Mouse (Mus musculus) T-helper 1 cell (primary cell): ENCODE measurements at regions not wholly inside any gene's neighbourhood (a gene's known extent, or its start where the extent isn't known, plus 50 kb on each side); places are given as distances from the start of the nearest gene placed in this dataset.

Source experiments
- in situ Hi-C: fragments of 300-600 bp; cut with MboI, MseI; formaldehyde crosslinking; loops from one replicate; pipeline ENCODE4 v1.15.1; 2025; ENCODE audit warnings: high pct_unique_total_duplicates

GRCm38 (mm10) chr10:37613936-37614335 lies 475.2 kb upstream of the Marcks start:
- in situ Hi-C loops, result no loop called here

DNA sequence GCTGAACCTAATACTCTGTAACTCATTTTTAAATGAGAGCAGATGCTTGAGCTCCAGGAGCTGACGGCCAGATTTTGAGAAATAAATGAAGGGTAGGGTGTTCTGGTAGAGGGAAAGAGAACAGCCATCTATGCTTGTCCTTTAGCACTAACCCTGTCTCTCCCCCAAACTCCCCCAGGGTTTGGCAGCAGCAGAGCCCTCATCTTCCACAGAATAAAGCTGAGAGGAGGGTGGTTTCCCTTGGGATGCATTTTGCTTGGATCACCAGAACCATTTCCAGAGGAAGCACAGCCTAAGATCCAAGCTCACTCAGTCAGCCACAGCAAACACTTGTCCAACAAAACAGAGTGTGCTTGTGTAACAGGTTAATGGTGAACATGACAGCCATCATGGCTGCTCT lies 464.8 kb upstream of the Marcks start:
- in situ Hi-C loops, result loop anchor here (10.0 kb wide), 1 partner anchor 1009 kb away; no protein-coding TSS in a partner anchor

- in situ Hi-C loops, result loop anchor here (10.0 kb wide), 1 partner anchor 1008 kb away; no protein-coding TSS in a partner anchor
These were observed 464.2 kb upstream of the Marcks start for GRCm38 (mm10) chr10:37602936-37603335.

DNA sequence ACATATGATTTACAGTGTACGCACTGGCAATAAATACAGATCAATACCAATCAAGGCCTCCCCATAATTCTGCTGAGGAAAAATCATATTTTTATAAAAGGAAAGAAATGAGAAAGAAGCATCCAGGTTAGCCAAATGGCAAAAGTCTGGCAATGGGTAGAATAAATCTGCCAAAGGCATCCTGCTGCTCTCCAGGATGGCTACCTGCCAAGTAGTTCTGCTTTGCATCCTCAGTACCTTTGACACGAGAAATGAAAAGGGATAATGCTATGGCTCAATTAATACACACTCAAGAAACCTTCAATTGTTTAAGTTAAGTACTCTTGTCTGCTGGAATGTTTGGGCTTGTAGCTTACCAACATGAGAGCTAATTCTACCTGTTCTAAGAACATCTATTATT lies 451.2 kb upstream of the Marcks start:
- in situ Hi-C loops, result no loop called here

DNA sequence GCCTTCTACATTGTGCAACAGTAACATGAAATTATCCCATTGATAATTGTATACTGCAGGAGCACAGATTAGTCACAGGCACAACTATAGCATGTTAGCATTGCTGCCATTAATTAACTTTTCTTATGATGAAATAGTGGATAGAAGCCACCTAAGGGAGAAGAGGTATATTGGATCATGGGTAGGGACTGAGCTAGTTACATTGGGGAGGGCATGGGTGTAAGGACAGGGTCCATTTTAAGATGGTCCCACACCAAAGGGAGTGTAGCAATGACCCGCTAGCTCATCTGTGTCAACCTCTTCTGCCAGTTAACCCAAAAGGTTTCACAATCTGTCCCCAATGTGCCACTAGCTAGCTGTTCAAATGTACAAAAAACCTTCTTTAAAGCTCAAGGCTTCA lies 450.3 kb upstream of the Marcks start:
- in situ Hi-C loops, result no loop called here

DNA sequence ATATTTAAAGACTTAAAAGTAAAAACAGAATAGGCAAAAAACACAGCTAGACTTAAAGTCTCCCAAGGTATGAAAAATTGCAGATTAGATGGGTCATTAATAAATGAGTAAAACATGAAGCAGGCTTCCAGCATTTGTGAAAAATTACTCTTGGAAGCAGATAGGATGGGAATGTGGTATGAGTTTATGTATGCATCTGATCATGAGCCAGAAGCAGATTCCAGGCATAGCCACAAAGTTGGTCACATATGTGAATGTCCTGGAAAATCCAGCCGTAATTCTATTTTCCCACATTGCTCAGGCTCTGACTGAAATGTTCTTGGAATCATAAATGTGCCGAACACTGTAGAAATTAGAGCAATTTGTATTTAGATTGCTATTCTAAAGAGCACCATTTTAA lies 432.5 kb upstream of the Marcks start:
- in situ Hi-C loops, result no loop called here

- in situ Hi-C loops, result no loop called here
These were observed 423.0 kb upstream of the Marcks start for GRCm38 (mm10) chr10:37561705-37562104.

DNA sequence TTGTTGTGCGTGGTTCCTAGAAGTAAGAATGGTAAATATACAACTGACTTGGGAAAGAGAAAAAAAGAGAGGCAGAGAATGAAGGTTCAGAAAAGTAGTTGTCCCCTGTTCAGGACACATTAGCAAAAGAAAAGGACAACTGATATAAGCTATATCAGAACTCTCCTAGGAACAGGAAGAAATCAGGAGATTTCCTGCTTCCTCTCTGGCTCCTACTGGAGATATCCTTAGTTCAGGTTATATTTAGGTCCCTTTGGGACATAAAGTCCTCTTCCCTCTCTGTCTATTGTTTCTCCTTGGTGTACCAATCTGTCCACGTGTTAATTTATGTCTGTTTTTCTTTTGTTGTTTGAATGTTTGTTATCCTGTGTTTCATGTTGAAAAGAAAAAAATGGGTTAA lies 410.7 kb upstream of the Marcks start:
- in situ Hi-C loops, result no loop called here

DNA sequence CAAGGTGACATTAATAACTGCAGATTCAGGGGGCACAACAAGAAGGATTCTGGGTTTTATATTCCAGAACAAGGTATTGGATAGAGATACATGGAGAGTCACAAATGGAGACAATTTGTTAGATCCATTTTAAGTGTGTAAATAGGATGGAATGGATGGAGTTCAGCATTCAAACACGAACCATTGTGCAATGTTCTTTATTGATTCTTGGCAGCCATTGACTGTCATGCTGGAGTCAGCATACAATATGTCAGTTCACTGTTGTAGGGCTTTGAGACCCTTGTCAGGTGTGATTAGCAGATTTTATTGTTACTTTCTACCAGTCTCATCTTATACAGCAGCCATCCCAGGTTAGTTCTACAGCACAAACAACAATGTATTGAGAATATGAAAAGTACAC lies 402.0 kb upstream of the Marcks start:
- in situ Hi-C loops, result no loop called here

- in situ Hi-C loops, result no loop called here
These were observed 367.4 kb upstream of the Marcks start for GRCm38 (mm10) chr10:37505966-37506615.

GRCm38 (mm10) chr10:37504468-37504867 lies 365.7 kb upstream of the Marcks start:
- in situ Hi-C loops, result no loop called here

GRCm38 (mm10) chr10:37502505-37502904 lies 363.8 kb upstream of the Marcks start:
- in situ Hi-C loops, result no loop called here

GRCm38 (mm10) chr10:37501043-37501442 lies 362.3 kb upstream of the Marcks start:
- in situ Hi-C loops, result no loop called here

- in situ Hi-C loops, result no loop called here
These were observed 356.7 kb upstream of the Marcks start for GRCm38 (mm10) chr10:37495467-37495866.

DNA sequence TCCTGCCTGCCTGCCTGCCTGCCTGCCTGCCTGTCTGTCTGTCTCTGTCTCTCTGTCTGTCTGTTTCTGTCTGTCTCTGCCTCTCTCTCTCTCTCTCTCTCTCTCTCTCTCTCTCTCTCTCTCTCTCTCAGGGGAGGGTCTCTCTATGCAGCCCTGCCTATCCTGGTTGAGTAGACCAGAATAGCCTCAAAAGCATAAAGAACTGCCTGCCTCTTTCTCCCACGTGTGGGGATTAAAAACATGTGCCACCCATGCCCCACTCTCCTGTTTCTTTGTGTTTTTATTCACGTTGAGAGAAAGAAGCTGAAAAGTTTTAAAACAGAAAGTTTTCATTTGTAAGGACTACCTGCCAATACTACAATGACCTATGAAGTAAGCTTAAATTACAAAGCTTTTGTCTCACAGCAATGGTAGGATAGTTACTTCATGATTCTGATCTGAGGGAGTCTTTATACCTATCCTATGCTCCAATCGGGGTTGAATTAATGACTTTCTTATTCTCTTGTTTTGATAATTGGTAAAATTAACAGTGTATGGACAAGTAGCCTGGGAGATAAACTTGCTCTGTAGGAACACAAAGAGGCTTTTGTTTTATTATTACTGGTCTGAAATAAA lies 355.9 kb upstream of the Marcks start:
- in situ Hi-C loops, result no loop called here

DNA sequence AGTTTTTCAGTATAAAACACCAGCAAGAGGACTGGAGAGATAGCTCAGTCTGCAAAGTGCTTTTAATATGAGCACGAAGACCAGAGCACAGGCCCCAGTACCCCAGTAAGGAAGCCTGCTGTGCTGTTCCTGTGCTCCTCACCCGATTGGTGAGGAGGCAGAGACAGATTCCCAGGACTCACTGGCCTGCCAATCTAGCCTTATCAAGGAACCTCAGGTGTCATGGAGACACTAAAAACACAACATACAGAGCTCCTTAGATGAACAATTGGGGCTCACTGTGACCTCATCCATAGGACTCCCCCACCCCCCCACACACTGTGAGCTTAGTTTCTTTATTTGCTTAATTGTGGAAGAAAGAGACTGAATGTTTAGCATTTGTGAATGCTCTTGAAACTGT lies 355.4 kb upstream of the Marcks start:
- in situ Hi-C loops, result no loop called here

- in situ Hi-C loops, result no loop called here
These were observed 345.7 kb upstream of the Marcks start for GRCm38 (mm10) chr10:37484311-37485023.

DNA sequence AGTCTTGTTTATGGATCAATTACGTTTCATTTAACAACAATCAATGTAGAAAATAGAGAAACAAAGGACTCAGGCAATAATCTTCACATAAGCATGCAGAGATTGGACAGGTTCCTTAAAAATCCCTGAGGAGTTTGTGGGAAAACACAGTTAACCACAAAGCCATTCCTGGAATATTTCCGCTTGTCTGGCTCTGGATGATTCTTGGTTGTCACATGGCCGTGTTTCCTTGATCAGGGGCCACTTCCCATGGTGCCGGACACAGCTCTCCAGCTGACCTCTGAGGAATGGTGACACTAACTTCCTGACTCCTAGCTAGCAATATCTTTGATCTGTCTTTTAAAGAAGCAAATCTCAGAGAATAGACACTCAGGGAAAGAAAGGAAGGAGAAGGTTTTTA lies 344.8 kb upstream of the Marcks start:
- in situ Hi-C loops, result no loop called here

GRCm38 (mm10) chr10:37481879-37482278 lies 343.2 kb upstream of the Marcks start:
- in situ Hi-C loops, result no loop called here

GRCm38 (mm10) chr10:37480331-37480730 lies 341.6 kb upstream of the Marcks start:
- in situ Hi-C loops, result no loop called here

- in situ Hi-C loops, result no loop called here
These were observed 339.4 kb upstream of the Marcks start for GRCm38 (mm10) chr10:37478108-37478507.

DNA sequence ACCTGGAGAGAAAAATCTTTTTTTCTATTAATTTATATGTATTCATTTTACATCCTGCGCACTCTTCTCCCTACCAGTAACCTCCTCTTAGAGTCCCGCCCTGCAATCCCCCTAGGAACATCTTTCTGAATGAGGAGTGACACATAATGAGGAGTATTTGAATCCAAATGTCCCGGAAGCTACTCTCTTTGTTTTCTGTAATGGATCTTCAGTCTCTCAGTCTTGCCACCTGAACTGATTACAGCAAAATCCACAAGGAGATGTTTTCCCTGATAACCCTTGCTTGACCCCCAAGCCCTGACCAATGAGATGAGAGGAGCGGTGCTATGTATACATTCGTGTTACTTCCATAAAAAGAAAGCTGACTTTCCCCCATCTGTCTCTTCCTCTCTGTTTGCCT lies 334.4 kb upstream of the Marcks start:
- in situ Hi-C loops, result no loop called here

GRCm38 (mm10) chr10:37457384-37457783 lies 318.7 kb upstream of the Marcks start:
- in situ Hi-C loops, result no loop called here
